Mouse (Mus musculus) intestine, postnatal 0 days (tissue): ENCODE data around the gene Pla2g4e. TPM values are rescaled to one million over a fixed set of nuclear protein-coding genes. Genes with fewer than 3 reads are reported as not detected.

ENCODE experiments used
- ATAC-seq: fragments of 200-750 bp; cut with Nextera tagmentation; 2 replicates; pipeline ENCODE4 v1.8.0; 2017; ENCODE audit warnings: mild to moderate bottlenecking, moderate TSS enrichment, moderate library complexity
- H3K27ac ChIP-seq: fragments of 300-500 bp; sonication (generic); 2 replicates; pipeline ENCODE4 v1.5.1; 2014; ENCODE audit warnings: mild to moderate bottlenecking, low read depth, low read length, moderate library complexity
- H3K27me3 ChIP-seq: fragments of 300-500 bp; sonication (generic); replicated peaks from 2 replicates; pipeline ENCODE4 v1.6.1; 2014; ENCODE audit warnings: low read length, mixed read lengths; ENCODE audit not compliant: control insufficient read depth, insufficient read depth
- H3K36me3 ChIP-seq: fragments of 300-500 bp; sonication (generic); 2 replicates; pipeline ENCODE4 v1.6.1; 2014; ENCODE audit warnings: mild to moderate bottlenecking, moderate library complexity; ENCODE audit not compliant: control insufficient read depth, insufficient read depth
- H3K4me1 ChIP-seq: fragments of 300-500 bp; sonication (generic); replicated peaks from 2 replicates; pipeline ENCODE4 v1.6.1; 2014; ENCODE audit warnings: antibody characterized with exemption, low read length, mixed read lengths; ENCODE audit not compliant: control insufficient read depth, insufficient read depth
- H3K4me2 ChIP-seq: fragments of 300-500 bp; sonication (generic); replicated peaks from 2 replicates; pipeline ENCODE4 v1.6.1; 2014; ENCODE audit warnings: low read depth, mild to moderate bottlenecking, moderate library complexity
- H3K4me3 ChIP-seq: fragments of 300-500 bp; sonication (generic); 2 replicates; pipeline ENCODE4 v1.5.1; 2014; ENCODE audit warnings: low read depth, low read length
- H3K9ac ChIP-seq: fragments of 300-500 bp; sonication (generic); 2 replicates; pipeline ENCODE4 v1.6.1; 2014; ENCODE audit warnings: mild to moderate bottlenecking, low read depth, low read length
- H3K9me3 ChIP-seq: fragments of 300-500 bp; sonication (generic); 2 replicates; pipeline ENCODE4 v1.6.1; 2016; ENCODE audit warnings: mixed run types; ENCODE audit not compliant: control insufficient read depth
- CTCF ChIP-seq: sonication (generic); IDR thresholded peaks from 2 replicates; pipeline ENCODE4 v1.5.1; 2016; ENCODE audit warnings: low read depth, mild to moderate bottlenecking, control low read depth, antibody characterized with exemption, moderate library complexity
- WGBS: fragments of 180-500 bp; shearing (Covaris S2); extraction: QIAGEN DNeasy Blood & Tissue Kit; methylation state at CpG from one replicate; pipeline ENCODE4 v1.1.7; 2014; 5-methylcytosine and 5-hydroxymethylcytosine counted together
- polyA plus RNA-seq: library from polyadenylated mRNA; unstranded; fragments of >200 nt; fragmentation: Nextera tagmentation; extraction: Ambion mirVana; gene quantifications from 2 replicates; pipeline ENCODE4 v1.2.1, GENCODE M21; 2015

The Pla2g4e gene
- polyA plus RNA-seq, 1 experiment from 2014 or later = 0.08 TPM

DNA sequence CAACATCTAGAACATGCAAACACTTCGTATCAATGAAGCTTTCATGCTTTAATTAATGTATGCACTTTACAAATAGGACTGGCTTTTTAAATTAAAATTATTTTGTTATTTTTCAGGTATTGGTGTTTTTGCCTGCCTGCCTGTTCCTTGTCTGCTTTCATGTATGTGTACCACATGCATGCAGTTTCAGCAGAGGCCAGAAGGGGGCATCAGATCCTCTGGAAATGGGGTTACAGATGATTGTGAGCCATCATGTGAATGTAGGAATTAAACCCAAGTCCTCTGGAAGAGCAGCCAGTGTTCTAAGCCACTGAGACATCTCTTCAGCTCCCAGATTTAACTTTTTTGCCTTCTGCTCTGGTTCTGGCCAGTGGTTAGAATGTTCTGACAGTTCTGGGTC is 57.6 kb downstream of the Pla2g4e start:
- Histone ChIP-seq H3K27ac (no peak overlapping the region), H3K9ac (no peak overlapping the region), H3K27me3 (no peaks in the 10 kb centered on the region), H3K4me3 (no peak overlapping the region), H3K9me3 (no peaks in the 10 kb centered on the region), H3K36me3 (no peaks in the 10 kb centered on the region), H3K4me1 (no peaks in the 10 kb centered on the region), H3K4me2 (no peak overlapping the region)
- no peak for ATAC-seq
- WGBS = 85% methylated on average over 1 of the region's 1 CpGs
- peak; percentile 52 for TF ChIP-seq CTCF

DNA sequence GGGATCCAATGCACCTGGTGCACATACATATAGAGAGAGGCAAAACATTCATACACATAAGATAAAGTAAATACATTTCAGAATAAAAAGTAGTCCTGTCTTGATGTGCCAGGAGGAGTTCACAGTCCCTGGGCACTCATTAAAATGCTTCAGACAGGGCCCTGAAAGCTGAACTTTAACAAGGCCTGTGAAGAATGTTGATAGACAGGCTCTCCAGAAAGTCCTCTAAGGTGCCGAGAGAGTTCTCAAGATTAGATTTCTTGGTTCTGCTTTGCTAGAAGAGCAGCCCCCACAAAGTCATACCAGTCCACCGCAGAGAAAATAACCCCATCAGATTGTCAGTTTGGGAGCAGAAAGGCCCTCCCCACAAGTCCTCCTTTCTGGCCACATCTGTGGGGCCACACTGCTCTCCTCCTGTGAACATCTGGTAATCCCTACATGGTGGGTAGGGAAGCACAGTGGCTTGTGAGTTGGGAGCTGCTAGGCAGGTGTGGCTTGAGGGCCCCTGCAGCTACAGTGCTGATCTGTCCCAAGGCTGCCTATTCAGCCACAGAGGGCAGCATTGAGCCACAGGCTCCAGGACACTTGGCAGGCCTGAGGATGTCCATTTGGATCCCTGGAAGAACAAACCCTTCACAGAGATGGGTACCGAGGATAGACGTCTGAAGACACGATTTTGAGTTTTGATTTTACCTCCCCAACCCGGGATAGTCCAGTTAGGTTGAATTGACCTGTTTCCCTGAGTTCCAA is 59.4 kb downstream of the Pla2g4e start:
- Histone ChIP-seq H3K4me3 (no peak overlapping the region), H3K4me2 (no peak overlapping the region), H3K9me3 (no peaks in the 10 kb centered on the region), H3K27ac (no peak overlapping the region), H3K36me3 (no peaks in the 10 kb centered on the region), H3K4me1 (no peaks in the 10 kb centered on the region), H3K9ac (no peak overlapping the region), H3K27me3 (no peaks in the 10 kb centered on the region)
- WGBS = 82% methylated on average over 6 of the region's 6 CpGs
- ATAC-seq = no peak
- TF ChIP-seq CTCF = peak; percentile 75

DNA sequence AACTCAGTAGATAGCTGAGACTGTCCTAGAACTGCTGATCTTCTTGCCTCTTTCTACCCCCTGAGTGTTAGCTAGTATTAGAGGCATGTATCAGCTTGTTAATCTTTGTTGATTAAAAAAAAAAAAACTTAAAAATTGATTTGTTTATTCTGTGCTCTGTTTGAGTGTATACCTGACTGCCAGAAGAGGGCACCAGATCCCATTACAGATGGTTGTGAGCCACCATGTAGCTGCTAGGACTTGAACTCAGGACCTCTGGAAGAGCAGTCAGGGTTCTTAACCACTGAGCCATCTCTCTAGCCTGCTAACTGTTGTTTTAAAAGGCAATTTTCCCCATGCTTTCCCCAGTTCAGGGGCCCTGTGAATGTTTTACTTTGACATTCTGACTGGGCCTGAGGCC is 66.2 kb downstream of the Pla2g4e start:
- TF ChIP-seq CTCF = peak; percentile 45
- no peak overlapping the region for H3K9ac ChIP-seq
- no peaks in the 10 kb centered on the region for H3K9me3 ChIP-seq
- H3K36me3 ChIP-seq = no peaks in the 10 kb centered on the region
- H3K4me1 ChIP-seq = no peaks in the 10 kb centered on the region
- no peak overlapping the region for H3K27ac ChIP-seq
- H3K27me3 ChIP-seq = no peaks in the 10 kb centered on the region; the same call in 1 of the 2 replicates
- no peak overlapping the region for H3K4me3 ChIP-seq
- H3K4me2 ChIP-seq = no peak overlapping the region
- ATAC-seq = no peak

DNA sequence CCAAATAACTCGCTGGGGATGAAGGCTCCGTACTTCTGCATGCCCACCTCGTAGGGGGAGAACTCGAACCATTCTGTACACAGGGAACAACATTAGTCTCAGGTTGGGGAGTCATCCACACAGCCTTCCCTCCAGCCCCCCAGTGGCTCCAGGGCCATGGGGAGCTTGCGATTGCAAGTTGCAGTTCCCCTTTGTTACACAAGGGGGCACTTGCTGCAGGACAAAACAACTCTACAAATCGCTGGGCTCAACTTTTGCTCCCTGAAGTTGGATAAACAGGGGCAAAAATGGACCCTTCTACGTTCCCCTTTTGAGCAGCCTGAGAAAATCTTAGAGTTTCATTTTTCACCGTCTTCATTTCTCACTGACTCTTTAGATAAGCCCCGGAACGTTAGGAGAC is 71.4 kb downstream of the Pla2g4e start:
- Histone ChIP-seq H3K36me3 (no peaks in the 10 kb centered on the region), H3K4me2 (no peak overlapping the region), H3K4me1 (no peaks in the 10 kb centered on the region), H3K27me3 (no peaks in the 10 kb centered on the region; the same call in 1 of the 2 replicates), H3K4me3 (no peak overlapping the region), H3K27ac (no peak overlapping the region), H3K9me3 (no peaks in the 10 kb centered on the region), H3K9ac (no peak overlapping the region)
- ATAC-seq = no peak
- WGBS = 21% methylated on average over 10 of the region's 10 CpGs
- peak; percentile 88 for TF ChIP-seq CTCF

DNA sequence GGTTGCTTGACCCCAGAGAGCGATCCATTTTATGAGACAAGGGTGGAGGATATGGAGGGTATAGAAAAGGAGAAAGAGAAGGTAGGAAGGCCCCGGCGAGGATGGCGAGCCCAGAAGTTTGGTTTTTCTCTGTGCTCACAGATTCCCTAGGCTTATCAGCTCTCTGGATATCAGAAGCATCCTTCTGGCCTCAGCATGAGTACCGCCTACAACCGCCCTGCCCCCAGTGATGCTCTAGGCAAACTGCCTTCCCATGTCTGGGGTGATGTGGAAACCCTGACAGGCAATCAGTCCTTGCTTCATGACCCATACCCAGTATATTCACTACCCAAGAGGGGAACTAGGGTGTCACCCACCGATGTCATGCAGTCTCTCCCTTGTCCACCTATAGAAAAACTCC is 73.8 kb downstream of the Pla2g4e start:
- H3K36me3 ChIP-seq = no peaks in the 10 kb centered on the region
- 0 out of 2 replicates have a peak, but pooled peaks cover 6% of the 10 kb centered on the region for H3K4me1 ChIP-seq
- no peak overlapping the region for H3K9ac ChIP-seq
- H3K27ac ChIP-seq = no peak overlapping the region
- TF ChIP-seq CTCF = no peak
- no peak overlapping the region for H3K4me2 ChIP-seq
- H3K9me3 ChIP-seq = no peaks in the 10 kb centered on the region
- 90% methylated on average over 7 of the region's 7 CpGs for WGBS
- no peak overlapping the region for H3K4me3 ChIP-seq
- ATAC-seq = no peak
- H3K27me3 ChIP-seq = no peaks in the 10 kb centered on the region; the same call in 1 of the 2 replicates

DNA sequence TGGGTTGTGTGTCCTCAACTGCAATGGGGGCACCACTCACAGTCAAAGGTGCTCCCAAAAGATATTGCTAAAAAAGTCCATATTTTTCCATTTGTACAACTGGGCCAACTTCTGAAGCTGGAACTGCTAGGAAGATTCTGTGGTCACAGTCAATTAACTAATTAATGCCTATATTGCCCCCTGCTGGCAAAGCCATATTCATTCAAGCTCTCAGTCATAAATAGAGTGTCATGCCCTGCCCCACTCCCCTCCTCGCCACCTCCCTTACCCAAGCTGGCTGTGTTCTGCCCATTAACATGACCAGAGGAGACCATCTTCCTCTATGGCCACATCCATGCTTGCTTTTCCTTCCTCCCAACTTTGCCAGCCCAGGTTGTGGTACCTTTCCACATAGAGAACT is 74.4 kb downstream of the Pla2g4e start:
- H3K4me2 ChIP-seq = no peak overlapping the region
- no peaks in the 10 kb centered on the region for H3K36me3 ChIP-seq
- H3K9ac ChIP-seq = no peak overlapping the region
- no peaks in the 10 kb centered on the region for H3K9me3 ChIP-seq
- H3K4me3 ChIP-seq = no peak overlapping the region
- WGBS = 24% methylated on average over 1 of the region's 1 CpGs
- TF ChIP-seq CTCF = peak; percentile 71
- H3K27ac ChIP-seq = no peak overlapping the region
- 0 out of 2 replicates have a peak, but pooled peaks cover 6% of the 10 kb centered on the region for H3K4me1 ChIP-seq
- no peaks in the 10 kb centered on the region; the same call in 1 of the 2 replicates for H3K27me3 ChIP-seq
- ATAC-seq = no peak

DNA sequence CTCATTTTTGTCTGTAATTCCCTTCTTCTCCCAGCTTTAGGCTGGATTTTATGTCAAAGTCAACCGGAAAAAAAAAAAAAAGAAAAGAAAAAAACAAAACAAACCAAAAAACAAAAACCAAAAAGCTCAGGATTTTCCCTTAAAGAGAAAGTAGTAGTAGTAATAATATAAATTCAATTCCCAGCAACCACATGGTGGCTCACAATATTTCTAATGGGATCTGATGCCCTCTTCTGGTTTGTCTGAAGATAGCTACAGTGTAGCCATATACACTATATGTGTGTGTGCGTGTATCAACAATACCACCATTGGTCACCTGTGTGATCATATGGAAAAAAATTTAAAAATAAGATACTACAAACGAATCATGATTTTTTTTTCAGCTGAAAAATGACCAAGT is 75.8 kb downstream of the Pla2g4e start:
- H3K4me1 ChIP-seq = 0 out of 2 replicates have a peak, but pooled peaks cover 6% of the 10 kb centered on the region
- TF ChIP-seq CTCF = peak; percentile 64
- H3K27ac ChIP-seq = no peak overlapping the region
- H3K4me2 ChIP-seq = no peak overlapping the region
- H3K4me3 ChIP-seq = no peak overlapping the region
- ATAC-seq = no peak
- no peaks in the 10 kb centered on the region for H3K9me3 ChIP-seq
- H3K27me3 ChIP-seq = no peaks in the 10 kb centered on the region; the same call in 1 of the 2 replicates
- H3K9ac ChIP-seq = no peak overlapping the region
- 86% methylated on average over 3 of the region's 3 CpGs for WGBS
- no peaks in the 10 kb centered on the region for H3K36me3 ChIP-seq
